Mouse (Mus musculus) midbrain, embryonic 16.5 days (tissue): ENCODE results near the gene Sesn1. TPM values are rescaled to one million over a fixed set of nuclear protein-coding genes. Genes with fewer than 3 reads are reported as not detected.

ENCODE experiments used
- ATAC-seq: fragments of 200-750 bp; cut with Nextera tagmentation; 2 replicates; pipeline ENCODE4 v1.8.0; 2017; ENCODE audit warnings: moderate TSS enrichment
- H3K27ac ChIP-seq: fragments of 300-500 bp; sonication (generic); 2 replicates; pipeline ENCODE4 v1.5.1; 2014; ENCODE audit warnings: mild to moderate bottlenecking, low read length, mixed read lengths
- H3K27me3 ChIP-seq: fragments of 300-500 bp; sonication (generic); 2 replicates; pipeline ENCODE4 v1.6.1; 2014; ENCODE audit warnings: low read depth, low read length, mixed read lengths; ENCODE audit not compliant: control insufficient read depth, insufficient read depth
- H3K36me3 ChIP-seq: fragments of 300-500 bp; sonication (generic); 2 replicates; pipeline ENCODE4 v1.6.1; 2014; ENCODE audit warnings: mild to moderate bottlenecking, low read length, moderate library complexity, mixed read lengths; ENCODE audit not compliant: control insufficient read depth, insufficient read depth
- H3K4me1 ChIP-seq: fragments of 300-500 bp; sonication (generic); 2 replicates; pipeline ENCODE4 v1.6.1; 2014; ENCODE audit warnings: mild to moderate bottlenecking, low read length, mixed read lengths; ENCODE audit not compliant: control insufficient read depth, insufficient read depth
- H3K4me2 ChIP-seq: fragments of 300-500 bp; sonication (generic); 2 replicates; pipeline ENCODE4 v1.6.1; 2014; ENCODE audit warnings: mild to moderate bottlenecking, low read length, mixed read lengths
- H3K4me3 ChIP-seq: fragments of 300-500 bp; sonication (generic); 2 replicates; pipeline ENCODE4 v1.5.1; 2014; ENCODE audit warnings: low read depth, mild to moderate bottlenecking, low read length, moderate library complexity, mixed read lengths
- H3K9ac ChIP-seq: fragments of 300-500 bp; sonication (generic); 2 replicates; pipeline ENCODE4 v1.6.1; 2014; ENCODE audit warnings: low read depth, low read length, mixed read lengths
- H3K9me3 ChIP-seq: fragments of 300-500 bp; sonication (generic); replicated peaks from 2 replicates; pipeline ENCODE4 v1.6.1; 2014; ENCODE audit warnings: mild to moderate bottlenecking, low read length, mixed read lengths; ENCODE audit not compliant: control insufficient read depth, poor library complexity, severe bottlenecking
- WGBS: fragments of 180-500 bp; shearing (Covaris S2); extraction: QIAGEN DNeasy Blood & Tissue Kit; methylation state at CpG from one replicate; pipeline ENCODE4 v1.1.7; 2014; 5-methylcytosine and 5-hydroxymethylcytosine counted together
- polyA plus RNA-seq: library from polyadenylated mRNA; unstranded; fragments of >200 nt; fragmentation: Nextera tagmentation; extraction: Ambion mirVana; gene quantifications from 2 replicates; pipeline ENCODE4 v1.2.1, GENCODE M21; 2015

The Sesn1 gene
- polyA plus RNA-seq, 1 experiment from 2014 or later, result 38.6 TPM

- ATAC-seq, result no peak
- peaks cover 11% of the 10 kb centered on the region for H3K36me3 ChIP-seq
- 83% methylated on average over 11 of the region's 11 CpGs for WGBS
Observed at GRCm38 (mm10) chr10:41907473-41907872, 97.7 kb downstream of the Sesn1 start.

DNA sequence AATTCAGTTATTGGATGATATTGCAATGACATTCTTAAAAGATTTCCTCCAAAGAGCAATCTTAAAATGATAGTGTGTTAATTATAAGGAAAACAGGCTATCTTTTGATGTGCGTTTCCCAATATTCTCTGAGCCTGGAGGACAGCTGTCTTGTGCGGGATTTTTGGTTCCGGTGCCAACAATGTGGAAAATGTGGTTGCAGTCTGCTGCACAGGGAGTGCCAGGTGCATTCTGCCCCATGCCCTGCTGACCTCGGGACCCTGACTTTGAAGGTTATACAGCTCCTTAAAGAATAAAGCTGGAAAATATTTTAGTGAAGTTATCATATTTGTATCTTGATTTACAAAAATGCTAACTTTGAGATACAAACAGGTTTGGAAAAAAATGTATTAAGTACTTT is 98.2 kb downstream of the Sesn1 start:
- Histone ChIP-seq H3K27ac (no peak overlapping the region), H3K27me3 (no peaks in the 10 kb centered on the region), H3K36me3 (peaks cover 11% of the 10 kb centered on the region), H3K4me1 (no peaks in the 10 kb centered on the region), H3K9me3 (no peaks in the 10 kb centered on the region), H3K4me2 (no peak overlapping the region), H3K4me3 (no peak overlapping the region), H3K9ac (no peak overlapping the region)
- ATAC-seq, result no peak
- 88% methylated on average over 4 of the region's 4 CpGs for WGBS

More at GRCm38 (mm10) chr10:41907473-41907872, 97.7 kb downstream of the Sesn1 start:
- H3K9ac ChIP-seq, result no peak overlapping the region
- H3K4me1 ChIP-seq, result no peaks in the 10 kb centered on the region
- H3K27ac ChIP-seq, result no peak overlapping the region
- H3K9me3 ChIP-seq, result no peaks in the 10 kb centered on the region
- no peak overlapping the region for H3K4me3 ChIP-seq
- H3K27me3 ChIP-seq, result no peaks in the 10 kb centered on the region
- no peak overlapping the region for H3K4me2 ChIP-seq

DNA sequence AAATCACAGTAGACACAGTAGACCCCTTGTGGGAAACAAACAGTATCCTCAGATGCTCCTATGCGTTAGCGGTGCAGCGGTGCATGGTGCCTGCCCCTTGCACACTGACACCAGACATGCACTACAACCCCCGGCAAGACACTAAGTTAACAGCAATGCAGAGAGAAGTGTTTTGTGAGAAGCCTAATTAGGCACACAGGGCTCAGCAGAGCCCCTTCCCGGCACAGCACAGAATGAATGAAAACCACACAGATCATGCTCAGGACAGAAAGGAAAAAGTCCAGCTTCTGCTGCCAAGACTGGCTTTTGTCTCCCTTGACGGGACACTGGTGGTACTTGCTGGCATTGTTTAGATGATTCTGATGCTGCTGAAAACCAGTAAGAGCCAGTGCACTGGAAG is 99.2 kb downstream of the Sesn1 start:
- Histone ChIP-seq H3K9ac (no peak overlapping the region), H3K9me3 (no peaks in the 10 kb centered on the region), H3K27me3 (no peaks in the 10 kb centered on the region), H3K4me1 (no peaks in the 10 kb centered on the region), H3K36me3 (peaks cover 9% of the 10 kb centered on the region; the same call in 1 of the 2 replicates), H3K4me3 (no peak overlapping the region), H3K27ac (no peak overlapping the region), H3K4me2 (no peak overlapping the region)
- WGBS, result 47% methylated on average over 6 of the region's 6 CpGs
- ATAC-seq, result peak; percentile 46

DNA sequence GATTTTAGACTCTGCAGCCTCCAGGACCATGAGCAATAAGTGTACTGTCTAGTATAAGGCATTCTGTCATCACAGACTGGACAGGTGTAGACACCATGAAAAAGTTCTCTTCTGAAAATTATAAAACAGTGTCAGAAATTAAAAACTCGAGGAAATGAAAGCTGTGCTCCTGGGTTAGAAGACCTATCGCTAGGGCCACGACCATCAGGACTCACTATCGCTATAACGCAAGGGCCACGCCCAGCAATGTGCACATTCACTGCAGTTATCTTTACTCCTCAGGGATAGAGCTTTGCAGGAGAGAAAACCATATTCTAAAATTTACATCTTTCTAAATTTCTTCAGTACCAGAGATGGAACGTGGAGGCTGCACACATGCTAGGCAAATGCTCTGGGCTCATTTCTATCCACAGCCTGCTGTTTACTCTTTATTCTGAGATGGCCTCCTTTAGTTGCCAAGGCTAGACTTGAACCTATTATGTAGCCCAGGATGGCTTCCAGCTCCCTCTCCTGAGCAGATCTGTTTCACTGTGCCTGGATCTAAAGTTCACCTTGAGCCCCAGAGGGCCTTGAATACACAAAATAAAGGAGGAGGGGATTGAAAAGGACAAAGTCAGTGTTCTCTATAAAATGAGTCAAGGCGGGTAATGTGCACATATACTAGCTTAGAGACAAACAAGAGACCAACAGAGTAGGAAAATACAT is 102.7 kb downstream of the Sesn1 start:
- peaks cover 4% of the 10 kb centered on the region; the same call in 1 of the 2 replicates for H3K36me3 ChIP-seq
- H3K27me3 ChIP-seq, result no peaks in the 10 kb centered on the region
- no peaks in the 10 kb centered on the region for H3K9me3 ChIP-seq
- H3K9ac ChIP-seq, result no peak overlapping the region
- 93% methylated on average over 8 of the region's 8 CpGs for WGBS
- no peak overlapping the region for H3K4me3 ChIP-seq
- no peak overlapping the region for H3K4me2 ChIP-seq
- ATAC-seq, result no peak
- H3K4me1 ChIP-seq, result no peaks in the 10 kb centered on the region
- no peak overlapping the region for H3K27ac ChIP-seq

GRCm38 (mm10) chr10:41926726-41927125 is 117.0 kb downstream of the Sesn1 start:
- Histone ChIP-seq H3K4me3 (no peak overlapping the region), H3K4me2 (no peak overlapping the region), H3K9me3 (no peaks in the 10 kb centered on the region), H3K4me1 (no peaks in the 10 kb centered on the region), H3K9ac (no peak overlapping the region), H3K27me3 (no peaks in the 10 kb centered on the region), H3K27ac (no peak overlapping the region), H3K36me3 (no peaks in the 10 kb centered on the region)
- 73% methylated on average over 14 of the region's 14 CpGs for WGBS
- ATAC-seq, result peak; percentile 48; the same call in 1 of the 2 replicates

DNA sequence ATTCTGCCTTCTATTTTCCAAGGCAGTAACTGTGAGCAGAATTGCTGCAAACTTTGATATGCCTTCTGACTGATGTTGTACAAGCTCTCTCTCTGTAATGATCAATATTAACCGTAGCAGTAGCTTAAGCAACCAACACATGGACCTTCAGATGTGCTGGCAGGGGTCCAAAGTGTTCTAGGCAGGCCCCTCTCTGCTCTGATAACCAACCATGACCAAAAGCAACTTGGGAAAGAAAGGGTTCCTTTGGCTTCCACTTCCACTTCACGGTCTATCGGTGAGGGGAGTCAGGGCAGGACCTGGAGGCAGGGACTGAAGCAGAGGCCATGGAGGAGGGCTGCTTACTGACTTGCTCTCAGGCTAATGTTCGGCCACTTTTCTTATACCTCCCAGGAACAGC is 121.2 kb downstream of the Sesn1 start:
- Histone ChIP-seq H3K27me3 (no peaks in the 10 kb centered on the region), H3K4me3 (no peak overlapping the region), H3K4me2 (no peak overlapping the region), H3K4me1 (peaks cover 9% of the 10 kb centered on the region), H3K9ac (no peak overlapping the region), H3K36me3 (no peaks in the 10 kb centered on the region), H3K9me3 (no peaks in the 10 kb centered on the region), H3K27ac (no peak overlapping the region)
- WGBS, result 51% methylated on average over 4 of the region's 4 CpGs
- no peak for ATAC-seq

DNA sequence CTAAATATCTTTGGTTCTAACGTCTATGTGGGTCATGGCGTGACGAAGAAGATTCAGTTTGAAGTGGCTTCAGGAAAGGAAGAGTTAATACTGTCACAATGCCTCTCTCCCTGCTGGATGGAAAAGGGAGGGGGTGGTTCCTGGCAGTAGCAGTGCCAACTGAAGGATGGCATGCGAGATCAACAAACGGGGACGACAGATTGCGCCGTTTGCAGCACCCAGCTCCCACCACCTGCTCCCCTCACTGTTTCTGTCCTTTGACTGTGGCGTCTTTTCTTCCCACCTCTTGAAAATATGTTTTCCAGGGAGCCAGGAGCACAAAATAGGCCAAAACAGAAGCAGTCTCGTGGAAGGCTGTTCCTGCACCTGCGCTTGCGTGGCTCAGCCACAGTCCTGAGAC is 122.2 kb downstream of the Sesn1 start:
- no peak for ATAC-seq
- Histone ChIP-seq H3K9ac (0 out of 2 replicates have a peak overlapping the region, but pooled peaks have one; percentile 10), H3K4me3 (no peak overlapping the region), H3K4me1 (peaks cover 10% of the 10 kb centered on the region), H3K27me3 (no peaks in the 10 kb centered on the region), H3K9me3 (no peaks in the 10 kb centered on the region), H3K27ac (no peak overlapping the region), H3K36me3 (no peaks in the 10 kb centered on the region), H3K4me2 (peak overlapping the region; percentile 19; the same call in 1 of the 2 replicates)
- WGBS, result 48% methylated on average over 12 of the region's 12 CpGs

DNA sequence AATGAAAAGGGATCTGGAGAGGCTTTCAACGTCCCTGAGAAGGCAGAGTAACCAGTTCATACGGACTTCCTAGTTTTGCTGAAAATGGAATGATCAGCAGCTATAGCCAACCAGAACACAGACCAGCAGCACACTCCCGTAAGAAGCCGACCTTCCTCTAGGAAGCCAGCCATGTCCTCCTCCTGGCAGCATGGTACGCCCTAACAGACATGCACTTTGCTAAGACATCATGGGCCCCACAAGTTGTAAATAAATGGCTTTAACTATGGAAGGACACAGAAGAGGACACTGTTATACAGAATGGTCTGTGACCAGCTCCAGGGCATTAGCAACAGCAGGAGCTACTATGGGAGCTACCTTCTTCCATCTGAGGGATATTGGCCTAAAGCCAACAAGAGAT is 123.2 kb downstream of the Sesn1 start:
- Histone ChIP-seq H3K36me3 (no peaks in the 10 kb centered on the region), H3K27me3 (no peaks in the 10 kb centered on the region), H3K4me3 (no peak overlapping the region), H3K9me3 (no peaks in the 10 kb centered on the region), H3K4me2 (no peak overlapping the region), H3K27ac (no peak overlapping the region), H3K9ac (no peak overlapping the region), H3K4me1 (peaks cover 10% of the 10 kb centered on the region)
- no peak for ATAC-seq
- 85% methylated on average over 5 of the region's 5 CpGs for WGBS

GRCm38 (mm10) chr10:41933536-41933935 is 123.8 kb downstream of the Sesn1 start:
- H3K4me2 ChIP-seq, result no peak overlapping the region
- peaks cover 10% of the 10 kb centered on the region for H3K4me1 ChIP-seq
- no peaks in the 10 kb centered on the region for H3K27me3 ChIP-seq
- no peak overlapping the region for H3K27ac ChIP-seq
- H3K4me3 ChIP-seq, result no peak overlapping the region
- H3K9me3 ChIP-seq, result no peaks in the 10 kb centered on the region
- no peak overlapping the region for H3K9ac ChIP-seq
- H3K36me3 ChIP-seq, result no peaks in the 10 kb centered on the region
- no peak for ATAC-seq
- 65% methylated on average over 6 of the region's 6 CpGs for WGBS
